Mouse (Mus musculus) heart, adult 10 weeks (tissue): ENCODE measurements around the gene Gm5788. TPM values are rescaled to one million over a fixed set of nuclear protein-coding genes. Genes with fewer than 3 reads are reported as not detected.

Source experiments
- polyA plus RNA-seq: library from polyadenylated mRNA; stranded (reverse); fragments of 350-450 nt; fragmentation: Illumina TruSeq; extraction: RNeasy Lipid Tissue Mini Kit (QIAGEN cat#74804); gene quantifications from one replicate; pipeline ENCODE4 v1.2.3, GENCODE M21; 2014; ENCODE audit warnings: low read depth, low replicate concordance

Gm5788 gene
- polyA plus RNA-seq = not detected

GRCm38 (mm10) chr12:87494421-87494820 lies at the start of gene Gm5788:
Gm5788 (plus strand) TSS chr12:87494721.

GRCm38 (mm10) chr12:87471964-87472786 lies 22.3 kb upstream of the Gm5788 start, which contains the start of gene Snw1:
Snw1 (minus strand) TSS chr12:87472274.

GRCm38 (mm10) chr12:87514016-87514415 lies 19.5 kb downstream of the Gm5788 start, which contains the start of gene Gm8300:
Gm8300 (plus strand) TSS chr12:87514316.

Other genes starting within 250 kb of the Gm5788 start
- 32.3 TPM for gene Vipas39, start 228.5 kb upstream of the Gm5788 start, polyA plus RNA-seq
- 181 TPM for gene Ahsa1, start 228.2 kb upstream of the Gm5788 start, polyA plus RNA-seq
- gene Ism2, start 195.0 kb upstream of the Gm5788 start, polyA plus RNA-seq = not detected
- 15.7 TPM for gene Sptlc2, start 106.4 kb upstream of the Gm5788 start, polyA plus RNA-seq
- gene Slirp, start 50.8 kb upstream of the Gm5788 start, polyA plus RNA-seq = 78.2 TPM
- gene Alkbh1, start 50.7 kb upstream of the Gm5788 start, polyA plus RNA-seq = 8.1 TPM
- 52.6 TPM for gene Snw1, start 22.4 kb upstream of the Gm5788 start, polyA plus RNA-seq
- gene Gm8300, start 19.6 kb downstream of the Gm5788 start, polyA plus RNA-seq = not detected
- not detected for gene Oog1, start 108.0 kb downstream of the Gm5788 start, polyA plus RNA-seq
- gene Gm4027, start 124.1 kb downstream of the Gm5788 start, polyA plus RNA-seq = not detected
- gene Gm16381, start 149.9 kb downstream of the Gm5788 start, polyA plus RNA-seq = not detected